Mouse (Mus musculus): ENCODE measurements around the gene Ptgir. TPM values are rescaled to one million over a fixed set of nuclear protein-coding genes. Genes with fewer than 3 reads are reported as not detected.

Gene Ptgir
- total RNA-seq (2022): not detected

DNA sequence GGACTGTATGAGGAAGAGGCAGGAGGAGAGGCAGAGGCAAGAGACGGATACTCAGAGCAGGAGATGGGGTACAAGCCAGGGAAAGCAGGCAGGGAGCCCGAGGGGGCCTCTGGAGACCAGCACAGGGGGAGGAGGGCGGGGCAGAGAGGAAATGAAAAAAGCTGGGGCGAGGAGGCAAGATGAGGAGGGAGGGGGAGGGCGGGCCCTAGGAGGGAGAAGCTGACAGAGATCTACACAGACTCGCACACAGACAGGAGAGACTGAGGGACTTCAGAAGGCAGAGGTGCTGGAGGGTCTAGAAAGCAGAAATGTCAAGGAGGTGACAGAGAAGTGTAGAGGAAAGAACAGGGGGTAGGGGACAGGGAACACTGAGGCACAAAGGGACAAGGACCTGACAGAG is at the start of gene Ptgir:
TSS of gene Ptgir (plus strand) at position 210 of the 400 bp plus-strand sequence.
- DNase-seq (ENCODE audit: low spot score in 2 of 2): no peak

GRCm38 (mm10) chr7:16858336-16858735 is 48.0 kb upstream of the Ptgir start:
- no peak for DNase-seq (ENCODE audit: low spot score in 2 of 2)

GRCm38 (mm10) chr7:16859902-16860651 is 46.2 kb upstream of the Ptgir start:
- DNase-seq (ENCODE audit: low spot score in 2 of 2): peak in 1 of 2 experiments; percentile 58

- no peak for DNase-seq (ENCODE audit: low spot score in 2 of 2)
These were observed 38.8 kb upstream of the Ptgir start for GRCm38 (mm10) chr7:16867488-16867887.

DNA sequence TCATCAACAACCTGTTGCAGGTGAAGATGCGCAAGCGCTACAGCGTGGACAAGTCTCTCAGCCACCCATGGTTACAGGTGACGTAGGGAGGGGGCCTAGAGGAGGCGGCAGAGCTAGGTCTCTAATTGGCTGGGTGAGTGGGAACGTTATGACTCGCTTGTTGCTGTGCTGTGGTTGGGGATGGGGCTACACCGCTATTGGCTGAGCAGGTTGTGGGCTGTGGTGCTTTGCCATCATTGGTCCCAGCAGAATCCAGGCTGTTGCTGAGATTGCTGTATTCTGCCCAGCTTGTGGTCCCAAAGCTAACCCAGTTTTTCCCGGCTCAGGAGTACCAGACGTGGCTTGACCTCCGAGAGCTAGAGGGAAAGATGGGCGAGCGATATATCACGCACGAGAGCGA is 36.8 kb upstream of the Ptgir start:
- peak; percentile 91 to 97 for DNase-seq (ENCODE audit: low spot score in 2 of 2)

DNA sequence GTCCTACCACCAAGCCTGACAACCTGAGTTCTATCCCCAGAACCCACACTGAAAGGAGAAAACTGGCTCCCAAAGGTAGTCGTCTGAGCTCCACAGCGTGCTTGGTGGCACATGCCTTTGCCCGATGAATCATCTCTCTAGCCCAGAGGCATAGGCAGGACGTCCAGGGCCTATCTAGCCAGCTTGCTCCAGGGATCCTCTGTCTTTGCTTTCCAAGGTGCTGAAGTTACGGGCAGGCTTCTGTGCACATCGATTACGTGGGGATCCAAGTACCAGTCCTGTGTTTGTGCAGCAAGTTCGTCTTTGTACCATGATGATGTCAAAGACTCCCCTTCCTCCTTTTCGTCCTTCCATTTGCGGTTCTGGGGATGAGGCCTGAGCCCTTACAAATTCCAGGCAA is 34.7 kb upstream of the Ptgir start:
- no peak for DNase-seq (ENCODE audit: low spot score in 2 of 2)

- no peak for DNase-seq (ENCODE audit: low spot score in 2 of 2)
These were observed 33.8 kb upstream of the Ptgir start for GRCm38 (mm10) chr7:16872478-16872877.

DNA sequence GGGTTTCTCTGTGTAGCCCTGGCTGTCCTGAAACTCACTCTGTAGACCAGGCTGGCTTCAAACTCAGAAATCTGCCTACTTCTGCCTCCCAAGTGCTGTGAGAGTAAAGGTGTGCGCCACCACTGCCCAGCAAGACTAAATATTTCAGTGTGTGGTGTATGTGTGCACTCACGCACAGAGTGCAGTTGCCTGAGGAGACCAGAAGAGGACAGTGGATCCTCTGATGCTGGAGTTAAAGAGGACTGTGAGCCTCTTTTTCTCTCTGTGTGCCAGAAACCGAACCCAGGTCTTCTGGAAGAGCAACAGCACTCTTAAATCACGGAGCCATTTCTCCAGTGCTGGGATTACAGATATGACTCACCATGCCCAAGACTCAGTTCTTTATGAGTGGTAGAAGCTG is 32.9 kb upstream of the Ptgir start:
- DNase-seq (ENCODE audit: low spot score in 2 of 2): no peak

GRCm38 (mm10) chr7:16874190-16874589 is 32.1 kb upstream of the Ptgir start:
- peak; percentile 68 to 73 for DNase-seq (ENCODE audit: low spot score in 2 of 2)

- DNase-seq (ENCODE audit: low spot score in 2 of 2): peak; percentile 100
These were observed 31.5 kb upstream of the Ptgir start for GRCm38 (mm10) chr7:16874756-16875309.

DNA sequence AGATGAGACGGTGACA is 31.2 kb upstream of the Ptgir start, which contains the start of gene Dact3:
TSS of gene Dact3 (plus strand) at position 8 of the 16 bp plus-strand sequence.
- DNase-seq (ENCODE audit: low spot score in 2 of 2): no peak

- DNase-seq (ENCODE audit: low spot score in 2 of 2): no peak
These were observed 31.0 kb upstream of the Ptgir start for GRCm38 (mm10) chr7:16875326-16875725.

- no peak for DNase-seq (ENCODE audit: low spot score in 2 of 2)
These were observed 30.3 kb upstream of the Ptgir start for GRCm38 (mm10) chr7:16876006-16876405.

DNA sequence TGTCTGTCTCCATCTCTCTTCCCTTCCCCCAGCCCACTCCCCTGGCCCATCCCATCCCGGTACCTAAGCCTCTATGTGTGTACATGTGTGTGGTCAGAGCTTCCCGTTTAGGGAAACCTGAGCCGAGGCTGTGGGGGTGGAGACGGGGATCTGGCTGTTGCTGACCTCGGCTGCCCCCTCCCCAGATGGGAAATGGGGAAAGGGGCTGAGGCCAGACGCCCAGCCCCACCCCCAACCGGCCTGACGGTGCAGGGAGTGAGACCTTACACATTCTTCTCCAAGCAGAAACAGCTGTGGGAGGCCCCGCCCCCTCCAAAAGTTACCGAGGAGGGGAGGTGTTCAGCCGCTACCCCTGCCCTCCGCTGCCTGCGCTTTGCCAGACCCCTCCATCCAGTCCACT is 29.7 kb upstream of the Ptgir start:
- DNase-seq (ENCODE audit: low spot score in 2 of 2): no peak

- no peak for DNase-seq (ENCODE audit: low spot score in 2 of 2)
These were observed 28.6 kb upstream of the Ptgir start for GRCm38 (mm10) chr7:16877717-16878116.

DNA sequence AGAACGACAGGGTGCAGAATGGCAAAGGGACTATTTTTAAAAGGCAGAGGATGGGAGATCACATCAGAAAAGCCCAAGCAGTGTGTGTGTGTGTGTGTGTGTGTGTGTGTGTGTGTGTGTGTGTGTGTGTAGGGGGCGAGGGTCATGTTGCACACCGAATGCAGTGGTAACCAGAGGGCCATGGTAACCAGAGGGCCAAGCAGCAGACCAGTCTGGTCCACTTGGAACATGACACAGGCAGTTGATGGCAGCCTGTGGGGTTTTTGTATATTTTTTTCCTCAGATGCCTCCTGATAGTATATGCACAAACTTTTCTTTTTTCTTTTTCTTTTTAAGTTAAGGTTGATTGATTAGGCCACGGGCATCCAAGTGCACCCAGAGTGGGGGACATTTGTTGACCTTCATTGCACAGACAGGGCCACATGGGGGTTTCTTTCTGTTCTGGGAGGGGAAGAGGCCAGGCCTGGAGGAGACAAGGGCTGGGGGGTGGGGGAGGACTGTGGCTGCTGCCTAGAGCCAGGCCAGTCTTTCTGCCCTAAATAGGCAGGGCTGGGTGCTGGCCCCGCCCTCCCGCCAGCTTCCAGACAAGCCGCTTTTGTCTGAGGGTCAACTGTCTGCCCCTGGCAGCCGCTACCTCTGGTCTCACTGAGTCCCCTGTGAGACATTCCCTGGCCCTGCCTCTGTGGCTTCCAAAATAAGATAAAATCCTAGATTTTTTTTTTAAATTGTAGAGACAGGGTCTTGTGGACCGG is 26.3 kb upstream of the Ptgir start:
- peak in 1 of 2 experiments; percentile 59 for DNase-seq (ENCODE audit: low spot score in 2 of 2)

- DNase-seq (ENCODE audit: low spot score in 2 of 2): no peak
These were observed 25.7 kb upstream of the Ptgir start for GRCm38 (mm10) chr7:16880615-16881014.

GRCm38 (mm10) chr7:16883162-16883561 is 23.1 kb upstream of the Ptgir start:
- no peak for DNase-seq (ENCODE audit: low spot score in 2 of 2)

DNA sequence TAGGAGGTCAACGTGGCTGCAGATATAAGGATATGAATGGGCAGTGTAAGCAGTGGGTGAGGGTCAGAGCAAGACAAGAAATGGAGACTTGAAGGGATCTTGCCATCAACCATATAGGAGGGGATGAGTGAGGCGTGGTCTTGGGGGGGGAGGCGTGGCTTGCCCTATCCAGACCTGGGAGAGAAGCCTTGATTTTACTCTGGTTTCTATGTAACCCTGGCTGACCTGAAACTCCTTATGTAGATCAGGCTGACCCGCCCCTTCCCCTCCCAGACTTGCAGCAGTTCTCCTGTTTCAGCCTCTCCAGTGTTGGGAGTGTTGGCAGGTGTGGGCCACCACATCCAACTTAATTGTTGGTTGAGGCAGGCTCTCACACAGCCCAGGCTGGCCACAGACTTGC is 22.0 kb upstream of the Ptgir start:
- no peak for DNase-seq (ENCODE audit: low spot score in 2 of 2)

GRCm38 (mm10) chr7:16885271-16885776 is 21.0 kb upstream of the Ptgir start:
- DNase-seq (ENCODE audit: low spot score in 2 of 2): no peak

DNA sequence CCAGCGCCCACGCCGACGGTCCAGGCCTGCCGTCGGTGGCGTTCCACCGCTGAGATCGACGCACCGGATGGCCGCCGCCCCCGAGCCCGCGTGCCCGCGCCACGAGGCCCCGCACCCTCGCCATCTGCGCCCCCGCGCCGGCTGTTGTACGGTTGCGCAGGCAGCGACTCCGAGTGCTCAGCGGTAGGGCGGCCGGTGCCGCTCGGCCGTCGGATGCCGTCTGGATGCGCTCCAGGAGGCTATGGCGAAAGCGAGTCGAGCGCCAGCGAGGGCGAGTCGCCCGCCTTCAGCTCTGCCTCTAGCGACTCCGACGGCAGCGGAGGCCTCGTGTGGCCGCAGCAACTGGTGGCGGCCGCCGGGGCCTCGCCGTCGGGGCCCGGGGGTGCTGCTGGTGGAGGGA is 20.4 kb upstream of the Ptgir start:
- no peak for DNase-seq (ENCODE audit: low spot score in 2 of 2)

GRCm38 (mm10) chr7:16890536-16890935 is 15.8 kb upstream of the Ptgir start:
- DNase-seq (ENCODE audit: low spot score in 2 of 2): no peak

DNA sequence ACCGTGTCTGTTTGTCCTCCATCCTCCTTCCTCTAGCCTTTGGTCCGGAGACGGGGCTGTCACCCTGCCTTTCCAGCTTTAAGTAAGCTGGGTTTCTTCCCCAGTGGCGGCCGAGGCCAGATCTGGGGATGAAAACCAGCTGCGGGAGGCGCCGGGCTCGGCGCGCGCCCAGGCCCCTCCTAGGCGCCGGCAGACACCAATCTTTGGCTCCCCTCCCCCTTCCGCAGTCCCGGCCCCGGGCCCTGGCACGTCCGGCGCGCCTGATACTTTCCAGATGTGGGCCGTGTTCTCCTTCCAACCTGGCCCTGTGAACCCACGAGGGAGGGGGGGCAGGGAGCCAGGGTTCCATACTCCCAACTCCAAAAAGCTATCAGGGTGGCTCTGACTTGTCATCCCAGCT is 15.3 kb upstream of the Ptgir start:
- no peak for DNase-seq (ENCODE audit: low spot score in 2 of 2)

All from layer of hippocampus, adult 8-10 months (tissue).